Mouse (Mus musculus) right cerebral cortex, postnatal 25 days (tissue): ENCODE measurements around the gene Hpse.

ENCODE experiments used
- DNase-seq: peaks from one replicate; pipeline ENCODE4 v3.0.0; 2022

Gene Hpse

DNA sequence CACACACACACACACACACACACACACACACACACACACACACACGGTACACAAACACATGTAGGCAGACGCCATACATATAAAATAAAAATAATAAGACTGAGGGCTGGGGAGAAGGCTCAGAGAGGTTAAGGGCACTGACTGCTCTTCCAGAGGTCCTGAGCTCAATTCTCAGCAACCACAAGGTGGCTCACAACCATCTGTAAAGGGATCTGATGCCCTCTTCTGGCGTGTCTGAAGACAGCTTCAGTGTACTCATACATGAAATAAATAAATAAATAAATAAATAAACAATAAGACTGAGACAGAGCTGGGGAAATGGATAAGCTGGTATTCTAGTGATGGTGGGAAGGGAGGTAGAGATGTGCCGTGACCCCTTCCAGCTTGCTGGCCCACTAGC is 33.9 kb downstream of the Hpse start:
- no peak for DNase-seq

DNA sequence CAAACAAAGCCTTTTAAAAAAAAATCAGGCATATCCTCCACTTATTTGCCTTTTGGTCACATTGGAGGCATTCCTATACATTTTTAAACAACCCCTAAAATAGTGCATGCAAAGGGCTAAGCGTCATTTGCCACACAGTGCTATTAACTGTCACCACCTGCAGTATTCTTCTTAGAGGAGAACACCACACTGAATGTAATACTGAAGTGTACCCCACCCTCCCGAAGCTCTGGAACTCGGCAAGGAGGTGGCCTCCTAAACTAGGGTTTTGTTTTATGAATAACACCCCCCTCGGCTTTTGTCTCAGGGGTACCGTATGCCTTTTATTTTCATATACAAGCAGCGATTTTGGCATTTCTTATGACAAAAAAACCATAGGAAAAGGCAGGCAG is 39.0 kb downstream of the Hpse start:
- DNase-seq = no peak

DNA sequence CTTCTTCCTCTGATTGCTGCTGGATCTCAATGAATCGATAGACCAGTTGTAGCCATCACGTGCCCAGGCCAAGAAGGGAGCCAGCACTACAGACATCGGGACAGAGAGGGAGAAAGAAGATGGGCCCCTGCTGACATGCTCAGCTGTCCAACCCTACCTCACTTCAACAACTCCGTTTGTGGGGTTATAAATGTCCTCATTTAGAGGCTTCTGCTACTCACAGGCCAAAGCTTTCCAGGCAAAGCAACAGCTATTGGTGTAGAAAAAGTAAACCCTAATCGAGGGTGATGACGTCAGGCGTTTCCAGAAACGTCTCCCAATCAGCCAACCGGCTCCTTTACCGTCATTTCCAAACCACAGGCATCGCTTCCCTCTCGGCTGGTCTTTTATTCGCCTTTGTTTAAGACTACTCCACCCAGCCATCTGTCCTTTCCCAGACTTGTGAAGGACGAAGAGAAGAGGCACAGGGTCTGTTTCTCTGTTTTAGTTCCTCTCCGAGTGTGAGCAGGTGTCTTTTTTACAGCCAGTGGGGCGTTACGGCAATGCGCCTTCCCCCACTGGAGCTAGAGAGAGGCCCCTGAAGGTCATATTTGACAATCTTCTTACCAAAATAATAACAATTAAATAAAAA is 39.5 kb downstream of the Hpse start:
- DNase-seq = no peak

DNA sequence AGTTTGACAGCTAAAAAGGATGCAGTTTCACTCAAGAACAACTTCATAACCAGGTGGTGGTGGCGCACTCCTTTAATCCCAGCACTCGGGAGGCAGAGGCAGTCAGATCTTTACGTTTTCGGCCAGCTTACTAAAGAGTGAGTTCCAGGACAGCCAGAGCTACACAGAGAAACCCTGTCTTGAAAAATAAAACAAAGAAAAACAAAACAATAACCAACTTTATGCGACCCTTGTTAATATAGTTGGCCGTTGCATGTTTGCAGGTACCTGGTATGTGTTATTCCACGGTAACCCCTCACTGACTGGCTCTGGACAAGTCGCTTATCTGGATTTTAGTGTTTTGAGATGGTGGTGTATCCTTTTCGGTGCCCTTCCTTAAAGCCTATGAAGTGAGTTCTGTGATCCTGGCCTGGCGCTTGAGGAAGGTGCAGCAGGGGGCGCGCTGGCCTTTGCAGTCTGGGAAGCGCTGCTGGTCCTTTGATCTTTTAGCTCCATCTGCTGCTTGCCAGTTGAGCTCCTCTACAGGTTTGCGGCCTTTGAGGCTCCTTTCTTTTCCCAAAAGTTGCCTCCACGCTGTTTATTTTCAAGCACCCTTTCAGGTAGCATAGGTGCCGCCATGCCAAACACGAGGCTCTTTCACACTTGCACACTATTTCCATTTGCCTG is 44.7 kb downstream of the Hpse start, which contains the start of gene Coq2:
TSS of gene Coq2 (minus strand) at position 430 of the 666 bp plus-strand sequence.
- peak; percentile 56 for DNase-seq

DNA sequence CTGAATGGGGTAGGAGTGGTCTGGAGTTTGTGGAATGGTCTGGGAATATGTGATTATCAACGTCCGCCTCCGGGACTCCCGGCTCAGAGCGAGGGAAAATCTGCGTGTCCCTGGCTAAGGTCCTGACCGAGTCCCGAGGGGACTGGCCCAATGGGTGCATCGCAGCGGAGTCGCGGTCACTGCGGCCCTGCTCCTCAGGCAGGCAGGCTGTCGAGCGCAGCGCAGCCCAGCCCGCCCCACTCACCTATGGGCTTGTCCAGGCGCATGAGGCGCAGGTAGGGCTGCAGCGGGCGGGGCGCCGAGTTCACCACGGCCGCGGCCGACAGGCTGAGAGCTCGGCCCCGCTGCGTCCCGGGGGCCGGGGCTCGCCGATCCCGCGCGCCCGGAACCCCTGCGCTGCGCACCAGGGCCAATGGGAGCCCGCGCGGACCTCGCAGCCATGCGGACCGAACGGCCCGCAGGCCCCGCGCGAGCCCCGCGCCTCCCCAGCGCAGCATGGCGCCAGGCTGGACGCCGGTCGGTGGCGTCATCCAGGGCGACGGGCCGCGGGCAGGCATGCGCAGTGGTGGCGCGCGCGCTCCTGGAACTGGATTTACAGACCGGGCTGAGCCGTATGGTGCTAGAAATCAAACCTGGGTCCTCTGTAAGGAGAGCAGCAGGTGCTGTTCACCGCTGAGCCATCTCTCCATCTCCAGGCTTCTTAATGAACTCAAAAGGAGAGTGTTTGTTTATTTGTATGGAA is 45.6 kb downstream of the Hpse start:
- DNase-seq = peak; percentile 90

DNA sequence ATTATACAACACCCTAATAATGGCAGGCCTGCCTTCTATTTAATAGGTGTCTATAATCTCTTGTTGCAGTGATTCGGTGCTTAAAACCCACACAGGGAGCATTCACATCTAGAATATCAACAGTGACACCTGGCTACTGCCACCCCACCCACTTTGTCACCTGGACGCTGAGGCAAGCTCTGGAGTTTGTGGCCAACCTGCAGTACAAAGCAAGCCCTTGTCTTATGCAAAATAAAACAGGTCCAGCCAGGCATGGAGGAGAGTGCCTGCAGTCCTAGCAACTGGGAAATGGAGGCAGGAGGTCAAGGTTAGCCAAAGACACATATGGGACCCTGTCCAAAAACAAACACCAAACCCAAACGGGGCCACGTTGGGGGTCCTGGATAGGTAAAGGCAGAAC is 47.1 kb downstream of the Hpse start:
- DNase-seq = no peak

DNA sequence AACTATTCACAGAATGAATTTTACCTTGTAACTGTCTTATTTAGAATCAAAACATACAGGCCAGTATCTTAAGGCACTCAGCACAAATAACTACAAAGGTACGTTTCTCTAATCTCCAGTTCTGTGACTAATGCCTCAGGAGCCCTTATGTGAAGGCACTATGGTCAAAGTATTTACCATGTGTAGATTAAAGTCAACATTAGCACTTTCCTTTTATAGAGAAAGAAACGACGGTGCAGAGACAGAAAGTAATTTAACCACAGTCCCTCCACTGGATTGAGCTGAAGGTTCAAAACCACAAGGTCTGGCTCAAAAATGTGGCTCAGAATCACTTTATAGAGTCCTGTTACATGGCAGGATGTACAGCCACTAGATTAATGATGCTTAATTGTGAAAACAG is 47.6 kb downstream of the Hpse start:
- no peak for DNase-seq

DNA sequence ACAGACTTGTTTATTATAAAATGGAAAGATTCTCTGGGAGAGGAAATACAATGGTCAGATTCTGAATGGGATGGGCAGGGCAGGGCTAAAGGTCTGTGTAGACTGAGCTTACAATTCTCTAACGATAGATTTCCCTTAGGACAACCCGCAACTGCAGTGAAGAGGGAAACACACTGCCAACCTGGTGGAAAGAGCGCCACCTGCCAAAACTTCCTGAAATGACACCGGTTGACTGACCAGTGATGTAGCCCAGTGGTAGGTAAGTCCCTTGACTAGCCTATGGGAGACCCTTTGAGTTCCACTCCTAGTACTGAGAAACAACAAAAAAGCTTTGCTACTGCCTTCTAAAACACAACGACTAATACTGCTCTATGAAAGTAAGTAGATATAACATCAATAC is 48.1 kb downstream of the Hpse start:
- no peak for DNase-seq

DNA sequence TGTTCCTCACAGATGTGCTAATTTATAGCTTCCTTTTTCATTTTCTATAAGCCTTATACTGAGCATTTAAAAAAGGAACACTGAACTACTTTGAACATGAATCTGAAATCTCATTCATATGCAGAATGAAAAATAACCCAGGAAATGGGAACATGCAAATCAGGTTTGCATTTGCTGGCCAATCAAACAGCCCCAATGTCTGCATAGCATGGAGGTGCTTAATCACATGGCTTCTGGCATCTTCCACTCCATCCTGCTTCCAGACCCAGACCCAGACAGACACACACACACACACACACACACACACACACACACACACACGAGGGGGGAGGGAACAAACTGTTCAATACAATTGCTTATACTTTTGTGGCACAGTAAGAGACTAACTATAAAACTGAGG is 52.6 kb downstream of the Hpse start:
- no peak for DNase-seq

DNA sequence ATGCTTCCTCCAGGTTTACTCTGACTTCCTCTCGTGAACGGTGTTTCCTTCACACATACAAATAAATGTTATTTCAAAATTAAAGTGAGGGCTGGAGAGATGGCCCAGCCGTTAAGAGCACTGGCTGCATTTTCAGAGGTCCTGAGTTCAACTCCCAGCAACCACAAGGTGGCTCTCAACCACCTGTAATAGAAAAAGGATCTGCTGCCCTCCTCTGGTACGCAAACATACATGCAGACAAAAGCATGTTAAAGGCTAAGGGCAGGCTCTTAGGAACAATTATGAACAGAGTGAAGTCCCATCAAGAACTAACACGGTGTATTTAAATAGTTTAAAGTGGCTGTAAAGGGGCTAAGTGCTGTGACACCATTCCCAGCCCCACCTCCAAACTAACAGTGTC is 55.7 kb downstream of the Hpse start:
- no peak for DNase-seq

DNA sequence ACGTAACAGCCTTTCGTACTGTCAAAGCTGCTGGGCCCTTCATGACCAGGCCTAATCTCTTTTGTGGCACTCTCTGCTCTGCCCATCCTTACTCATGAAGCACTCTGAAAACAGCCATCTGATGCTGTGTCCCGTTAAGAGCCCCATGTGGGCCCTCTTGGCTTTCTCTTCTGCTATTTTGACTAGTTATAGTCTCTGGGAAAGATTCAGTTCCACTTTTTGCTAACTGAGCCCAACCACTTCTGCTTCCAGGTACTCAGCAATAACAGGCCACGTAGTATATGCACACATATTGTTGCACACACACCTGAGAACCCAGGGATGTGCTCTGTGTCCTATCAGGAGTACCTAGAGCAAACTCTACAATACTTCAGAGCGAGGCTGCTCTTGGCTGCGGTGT is 56.5 kb downstream of the Hpse start:
- no peak for DNase-seq

DNA sequence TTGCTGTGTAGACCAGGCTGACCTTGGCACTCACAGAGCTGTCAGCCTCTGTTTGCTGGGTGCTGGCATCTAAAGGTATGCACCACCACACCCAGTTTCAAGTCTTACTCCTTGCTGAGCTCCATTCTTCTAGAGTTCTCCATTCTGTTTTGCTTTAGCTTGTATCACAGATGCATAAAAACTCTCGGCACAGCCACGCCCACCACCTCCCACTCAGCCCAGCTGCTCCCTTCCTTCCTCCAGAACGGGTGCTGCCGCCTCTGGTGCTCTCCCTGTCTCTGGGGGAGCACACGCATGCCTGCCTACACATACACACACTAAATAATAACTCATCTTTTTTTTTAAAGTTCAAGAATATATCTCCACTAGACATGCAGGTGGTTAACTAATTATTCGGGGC is 61.1 kb downstream of the Hpse start:
- peak; percentile 18 for DNase-seq

DNA sequence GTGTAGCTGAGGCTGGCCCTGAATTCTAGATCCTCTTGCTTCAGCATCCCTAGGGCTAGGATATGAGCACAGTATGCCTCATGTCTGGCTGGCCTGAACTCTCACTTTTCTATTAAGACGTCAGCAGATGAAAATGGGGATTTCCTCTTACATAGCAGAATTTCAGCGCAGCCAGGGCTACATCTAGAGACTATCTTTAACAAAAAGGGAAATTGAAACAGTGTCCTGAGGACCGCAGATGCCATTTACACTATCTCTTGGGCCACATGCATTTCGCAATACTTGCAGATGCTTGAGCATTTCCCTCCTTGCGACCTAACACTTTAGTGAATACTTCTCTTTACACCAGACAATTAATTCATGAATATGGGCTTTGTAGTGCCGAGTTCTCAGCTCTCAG is 63.2 kb downstream of the Hpse start:
- DNase-seq = no peak

DNA sequence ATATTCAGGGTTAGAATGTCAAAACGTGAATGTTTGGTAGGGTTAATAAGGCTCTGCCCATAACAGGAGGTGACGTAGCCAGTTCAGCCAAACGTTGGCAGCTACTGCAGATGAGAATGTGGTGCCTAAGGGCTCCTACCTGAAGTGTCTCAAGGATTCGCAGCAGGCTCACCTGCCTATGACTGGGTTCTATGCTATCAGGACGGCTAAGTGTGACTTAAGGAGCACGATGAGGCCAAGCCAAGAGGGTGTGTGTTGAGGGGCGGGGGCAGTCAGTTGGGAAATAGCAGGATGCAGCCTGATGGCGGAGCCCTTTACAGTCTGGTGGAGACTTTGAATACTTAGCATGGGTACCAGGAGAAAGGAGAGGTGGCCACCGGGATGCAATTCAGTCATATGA is 67.2 kb downstream of the Hpse start:
- DNase-seq = no peak

DNA sequence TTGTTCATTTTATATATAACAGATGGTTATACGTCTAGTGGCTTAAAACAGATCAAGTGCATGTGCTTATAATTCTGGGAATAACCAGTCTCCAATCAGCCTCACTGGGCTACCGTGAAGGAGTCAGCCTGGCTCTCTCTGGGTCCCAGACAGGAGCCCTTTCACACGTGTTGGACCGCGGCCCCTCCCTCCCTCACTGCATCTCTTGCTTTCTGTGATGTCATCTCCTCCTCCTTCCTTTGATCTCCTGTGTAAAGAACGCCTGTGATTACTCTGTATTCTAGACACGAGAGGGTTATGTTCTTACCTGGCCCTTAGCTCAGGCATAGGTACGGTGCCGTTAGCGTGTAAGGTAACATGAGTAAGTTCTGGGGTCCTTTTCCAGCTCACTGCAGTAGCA is 68.0 kb downstream of the Hpse start:
- no peak for DNase-seq

DNA sequence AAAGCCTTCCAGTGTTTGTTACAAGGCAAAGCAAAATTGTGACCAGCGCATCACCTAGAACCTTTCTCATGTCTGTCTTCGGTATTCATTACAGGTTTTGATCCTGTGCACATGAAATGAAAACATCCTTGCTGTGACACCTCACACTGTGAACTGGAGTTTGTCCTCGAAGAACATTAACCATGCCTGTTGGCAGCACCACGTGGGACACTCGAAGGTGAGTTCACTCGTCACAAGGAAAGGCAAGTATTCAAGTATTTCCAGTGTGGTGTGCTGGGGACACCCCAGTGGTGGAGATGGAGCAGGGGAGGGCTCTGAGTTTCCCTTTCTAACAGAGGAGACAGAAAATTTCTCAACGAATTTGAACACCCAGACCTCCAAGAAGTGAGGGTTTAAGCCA is 68.5 kb downstream of the Hpse start:
- DNase-seq = no peak

DNA sequence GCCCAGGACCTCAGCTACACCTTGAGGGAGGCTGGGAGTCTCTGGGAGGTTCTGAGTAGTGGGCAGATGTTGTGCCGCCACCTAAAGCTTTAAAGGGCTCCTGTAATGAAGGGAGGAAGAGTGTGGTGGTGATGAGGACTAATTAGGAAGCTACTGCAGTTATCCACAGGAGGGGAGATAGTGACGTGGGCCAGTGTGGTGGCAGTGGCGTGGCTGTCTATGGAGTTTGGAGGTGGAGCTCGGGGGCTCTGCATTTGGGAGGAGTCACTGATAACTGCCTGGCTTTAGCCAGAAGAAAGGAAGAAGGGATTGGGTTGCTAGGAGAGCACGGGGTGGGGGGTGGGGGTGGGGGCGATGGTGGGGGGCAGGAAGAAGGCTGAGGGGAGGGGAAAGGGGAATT is 71.0 kb downstream of the Hpse start:
- no peak for DNase-seq

DNA sequence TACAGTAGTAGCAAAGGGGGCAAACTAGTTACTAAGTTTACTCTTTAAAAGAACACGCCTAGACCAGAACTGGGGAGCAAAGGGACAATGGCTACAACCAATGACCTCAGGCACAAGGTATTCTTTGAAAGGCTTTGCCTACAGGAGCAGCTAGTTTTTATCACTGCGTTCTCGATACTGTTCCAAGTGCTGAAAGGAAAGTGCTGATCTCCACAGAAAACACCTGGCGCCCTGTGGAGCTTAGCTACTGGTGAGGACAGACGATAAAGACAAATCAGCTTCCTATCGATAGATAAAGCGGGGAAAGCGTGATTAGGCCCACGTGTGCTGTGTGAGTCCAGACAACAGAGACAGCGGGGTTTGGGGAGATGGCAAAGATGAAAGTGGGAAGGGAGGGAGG is 71.5 kb downstream of the Hpse start:
- DNase-seq = no peak

DNA sequence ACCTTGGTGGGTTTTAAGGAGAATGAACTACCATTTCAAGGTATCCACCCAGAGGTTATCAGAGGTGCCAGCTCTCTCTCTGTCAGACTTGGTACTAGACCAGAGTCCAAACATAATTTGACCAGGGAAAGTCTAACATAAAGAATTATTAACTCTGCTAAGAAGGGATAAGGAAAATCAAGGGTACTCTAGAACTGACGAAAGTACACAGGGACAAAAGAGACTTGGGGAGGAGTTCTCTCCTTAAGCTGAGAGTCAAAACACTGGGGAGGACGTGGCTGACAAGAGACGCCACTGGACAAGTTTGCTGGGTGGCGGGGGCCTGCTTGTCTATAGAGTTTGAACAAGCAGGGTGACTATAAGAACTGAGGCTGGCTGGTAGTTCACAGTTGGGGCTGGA is 73.0 kb downstream of the Hpse start:
- DNase-seq = no peak

DNA sequence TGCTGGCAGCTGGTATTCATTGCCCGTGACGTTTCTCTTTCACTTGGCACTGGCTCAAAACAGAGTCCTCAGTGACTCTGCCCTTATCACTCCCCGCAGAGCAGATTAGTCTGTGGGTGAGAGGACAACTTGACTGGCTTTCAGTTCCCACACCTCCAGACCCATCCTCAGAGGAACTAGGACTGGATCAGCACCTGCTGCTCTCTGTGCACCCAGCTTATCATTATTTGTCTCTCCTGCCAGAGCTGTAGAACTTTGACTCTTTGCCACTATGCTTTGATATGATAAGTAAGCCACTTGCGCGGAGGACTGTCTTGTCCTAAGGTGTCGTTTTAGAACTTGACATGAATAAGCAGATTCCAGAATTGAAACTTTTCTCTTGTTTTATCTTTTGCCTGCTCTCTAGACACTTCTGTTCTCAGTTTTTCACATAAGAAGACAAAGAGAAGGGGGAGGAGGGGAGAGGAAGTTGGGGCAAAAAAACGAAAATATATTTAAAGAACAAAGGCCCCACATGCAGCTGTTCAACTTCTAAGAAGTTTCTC is 75.5 kb downstream of the Hpse start:
- no peak for DNase-seq

DNA sequence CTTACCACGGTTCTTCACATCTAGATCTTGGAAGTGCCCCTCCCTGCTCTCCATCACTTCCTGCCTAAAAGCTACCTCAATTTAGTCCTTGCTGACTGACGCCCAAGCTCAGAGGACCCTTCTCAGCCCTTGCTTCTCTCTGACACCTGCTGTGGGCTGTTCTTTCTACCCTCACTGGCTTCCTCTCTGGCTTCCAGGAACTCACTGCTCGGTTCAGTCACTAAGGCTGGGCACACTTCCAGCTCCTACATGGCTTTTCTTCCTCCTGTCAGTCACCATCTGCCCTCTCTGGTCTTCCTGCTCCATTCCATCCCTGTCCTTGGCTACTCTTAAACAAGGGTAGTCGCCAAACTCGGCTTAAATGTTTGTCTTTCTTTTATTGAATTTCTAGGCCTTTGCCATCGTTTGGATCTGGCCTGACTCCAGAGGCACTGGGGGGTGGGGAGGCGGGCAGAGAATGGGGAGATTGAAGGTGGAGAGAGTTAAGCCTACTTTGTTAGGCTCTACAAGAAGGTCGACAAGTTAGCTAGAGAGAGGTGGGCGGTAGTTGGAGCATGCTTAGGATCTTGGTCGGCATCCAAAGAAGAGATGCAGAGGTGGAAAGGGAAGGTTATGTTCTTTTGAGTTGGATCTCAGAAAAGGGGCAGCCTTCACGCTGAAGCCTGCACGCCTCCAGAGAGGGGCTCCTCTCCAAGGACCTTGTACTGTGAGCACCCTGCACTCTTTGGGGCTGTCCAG is 76.1 kb downstream of the Hpse start:
- no peak for DNase-seq

DNA sequence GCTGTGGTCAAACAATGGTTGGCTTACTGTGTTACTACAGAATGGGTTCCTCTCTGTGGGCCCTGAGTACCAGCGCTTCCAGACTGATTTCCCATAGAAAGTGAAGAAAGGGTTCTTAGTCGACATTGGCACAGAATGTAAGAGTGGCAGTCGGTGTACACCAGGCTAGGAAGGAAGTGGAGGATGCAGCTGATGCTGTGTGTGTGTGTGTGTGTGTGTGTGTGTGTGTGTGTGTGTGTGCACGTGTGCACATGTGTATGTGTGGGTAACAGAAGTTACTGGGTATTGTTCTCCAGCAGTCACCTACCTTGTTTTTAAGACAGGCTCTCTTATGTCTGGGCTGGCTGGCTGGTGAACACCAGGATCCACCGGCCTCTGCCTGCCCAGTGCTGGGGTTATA is 77.2 kb downstream of the Hpse start:
- no peak for DNase-seq

DNA sequence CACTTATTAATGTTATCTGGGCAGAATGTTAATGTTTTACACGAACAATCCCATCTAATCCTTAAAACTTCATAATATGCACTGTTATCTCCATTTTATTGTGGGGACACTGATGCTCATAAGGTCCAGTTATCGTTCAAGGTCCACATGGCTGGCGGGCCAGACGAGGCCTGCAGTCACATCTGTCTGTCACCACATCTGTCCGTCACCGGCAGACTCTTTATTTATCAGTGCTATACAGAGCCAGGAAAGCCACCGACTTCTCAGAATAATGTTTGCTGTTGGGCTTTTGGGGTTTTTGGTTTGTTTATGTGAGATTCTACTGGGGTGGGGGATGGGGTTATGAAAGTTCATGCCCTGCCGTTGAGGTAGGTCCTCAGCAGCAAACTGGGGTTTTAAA is 81.0 kb downstream of the Hpse start:
- DNase-seq = no peak
